11 mouse cellular contexts compared by ENCODE assay signal in the genomic region with DNA sequence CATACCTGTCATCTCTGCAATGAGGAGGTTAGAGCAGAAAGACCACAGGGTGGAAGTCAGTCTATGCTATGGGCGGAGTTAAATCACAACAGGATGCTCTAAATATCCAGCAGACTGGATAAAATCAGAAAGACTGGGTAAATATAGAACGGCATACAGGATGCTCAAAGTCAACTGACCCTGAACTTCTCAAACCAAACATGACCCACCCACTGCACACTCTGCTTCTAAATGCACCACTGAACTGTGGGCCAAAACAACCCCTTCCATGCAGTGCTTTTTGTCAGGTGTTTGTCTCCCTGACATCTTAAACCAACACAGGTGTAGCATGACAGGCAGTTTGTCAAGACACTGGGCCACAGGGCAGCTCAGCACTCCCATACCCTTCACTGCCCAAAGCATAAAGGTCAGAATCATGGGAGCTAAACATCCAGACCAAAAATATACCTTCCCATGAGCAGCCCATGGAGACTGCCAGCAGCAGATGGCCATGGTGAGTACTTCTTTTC.
A peak's percentile ranks its signal among the peaks of the same experiment; 100 is the strongest.
DNase-seq lines count a peak whose midpoint lies in the region; ATAC-seq lines count a peak whose summit lies in the region.
"Had no signal": no experiment of that assay in that cellular context is flagged by ENCODE, and none has a peak within 500 bp of the region (broad histone marks: within the 10 kb centered on the region; RNA-seq: fewer than 3 reads in every experiment).

No protein-coding gene starts in this region.

- DNase-seq in kidney, postnatal 4 days: no peak
- peak; percentile 68 for DNase-seq in A20 (ENCODE audit: low read depth, low spot score)
- peak; percentile 70 for DNase-seq in CD4-positive helper T cell, adult 2 months (ENCODE audit: low read depth, low spot score)
- no peak for DNase-seq in limb, embryonic 10.5 days (ENCODE audit: low spot score)
- DNase-seq in gastrocnemius, postnatal 4 days (ENCODE audit: low spot score in 2 of 2): no peak
- DNase-seq in embryo, embryonic 9.5 days (ENCODE audit: extremely low spot score): no peak
- DNase-seq: heart, adult 2 months; liver, embryonic 13.5 days had no signal

- peaks cover 48% of the 10 kb centered on the region for H3K4me1 ChIP-seq in kidney, embryonic 15.5 days
- peaks cover 24% of the 10 kb centered on the region for H3K4me1 ChIP-seq in limb, embryonic 10.5 days

- no peaks in the 10 kb centered on the region for H3K9me3 ChIP-seq in kidney, embryonic 15.5 days (replicated peaks)
- no peaks in the 10 kb centered on the region for H3K9me3 ChIP-seq in limb, embryonic 10.5 days (replicated peaks)
- H3K9me3 ChIP-seq: liver, embryonic 13.5 days; neural tube, embryonic 12.5 days had no signal

- no peak for ATAC-seq in kidney, embryonic 15.5 days (replicated peaks; ENCODE audit: low FRiP score)
- ATAC-seq: intestine, postnatal 0 days had no signal

- WGBS in kidney, embryonic 15.5 days: 52% methylated on average over 2 of the region's 2 CpGs
- WGBS in limb, embryonic 10.5 days: 95% methylated on average over 2 of the region's 2 CpGs

- no peak overlapping the region for H3K4me2 ChIP-seq in kidney, embryonic 15.5 days
- H3K4me2 ChIP-seq: liver, embryonic 13.5 days; neural tube, embryonic 12.5 days had no signal

- 0 out of 2 replicates have a peak overlapping the region, but pooled peaks have one; percentile 59 for H3K27ac ChIP-seq in kidney, embryonic 15.5 days
- peak overlapping the region; percentile 54; the same call in 1 of the 2 replicates for H3K27ac ChIP-seq in limb, embryonic 10.5 days
- H3K27ac ChIP-seq: liver, embryonic 13.5 days; neural tube, embryonic 12.5 days had no signal

- no peaks in the 10 kb centered on the region for H3K27me3 ChIP-seq in kidney, embryonic 15.5 days
- H3K27me3 ChIP-seq in limb, embryonic 10.5 days (ENCODE audit: low read depth, poor library complexity, severe bottlenecking): no peaks in the 10 kb centered on the region
- H3K27me3 ChIP-seq: liver, embryonic 13.5 days; neural tube, embryonic 12.5 days had no signal

- H3K9ac ChIP-seq in kidney, embryonic 15.5 days: no peak overlapping the region
- H3K9ac ChIP-seq: liver, embryonic 13.5 days; neural tube, embryonic 12.5 days had no signal

- no peak overlapping the region for H3K4me3 ChIP-seq in kidney, embryonic 15.5 days (replicated peaks)
- no peak overlapping the region for H3K4me3 ChIP-seq in limb, embryonic 10.5 days
- H3K4me3 ChIP-seq: heart, adult 2 months; liver, embryonic 13.5 days; neural tube, embryonic 12.5 days had no signal

- no peaks in the 10 kb centered on the region for H3K36me3 ChIP-seq in kidney, embryonic 15.5 days
- 0 out of 2 replicates have a peak, but pooled peaks cover 3% of the 10 kb centered on the region for H3K36me3 ChIP-seq in limb, embryonic 10.5 days
- H3K36me3 ChIP-seq: neural tube, embryonic 12.5 days had no signal

Comparison
In these comparisons a context has a peak if more than half of its experiments do, and no peak if none do; other contexts are left out.
1. DNase-seq: peak in A20 (single experiment) and CD4-positive helper T cell, adult 2 months (single experiment); none in kidney, postnatal 4 days (0 of 2), limb, embryonic 10.5 days (single experiment), gastrocnemius, postnatal 4 days (0 of 2) and embryo, embryonic 9.5 days (single experiment).